Mouse (Mus musculus): Measurements from ENCODE around the gene Rab26.

Rab26 gene

GRCm38 (mm10) chr17:24534160-24534718 is at the start of gene Rab26:
Gene Rab26, minus strand, starts transcription at chr17:24534210.
- DNase-seq, result no peak

DNA sequence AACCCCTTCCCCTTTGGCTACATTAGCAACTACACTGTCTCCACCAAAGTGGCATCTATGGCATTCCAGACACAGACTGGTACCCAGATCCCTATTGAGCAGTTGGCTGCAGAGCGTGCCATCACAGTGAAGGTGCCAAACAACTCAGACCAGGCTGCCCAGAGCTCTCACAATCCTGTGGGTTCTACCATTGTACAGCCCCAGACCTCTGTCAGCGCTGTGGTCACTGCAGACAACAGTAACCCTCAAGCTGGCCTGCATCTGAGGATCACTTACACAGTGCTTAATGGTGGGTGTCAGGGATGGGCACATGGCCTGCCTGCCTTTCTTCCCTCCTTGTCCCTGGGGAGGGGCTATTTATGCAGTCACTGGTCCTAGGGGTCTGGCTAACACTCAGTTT is 46.3 kb upstream of the Rab26 start:
- no peak for DNase-seq

- DNase-seq, result no peak
These were observed 45.5 kb upstream of the Rab26 start for GRCm38 (mm10) chr17:24579532-24579931.

- no peak for DNase-seq
These were observed 39.8 kb upstream of the Rab26 start for GRCm38 (mm10) chr17:24573811-24574210.

- no peak for DNase-seq
These were observed 38.7 kb upstream of the Rab26 start for GRCm38 (mm10) chr17:24572651-24573245.

- no peak for DNase-seq
These were observed 35.8 kb upstream of the Rab26 start for GRCm38 (mm10) chr17:24569837-24570236.

DNA sequence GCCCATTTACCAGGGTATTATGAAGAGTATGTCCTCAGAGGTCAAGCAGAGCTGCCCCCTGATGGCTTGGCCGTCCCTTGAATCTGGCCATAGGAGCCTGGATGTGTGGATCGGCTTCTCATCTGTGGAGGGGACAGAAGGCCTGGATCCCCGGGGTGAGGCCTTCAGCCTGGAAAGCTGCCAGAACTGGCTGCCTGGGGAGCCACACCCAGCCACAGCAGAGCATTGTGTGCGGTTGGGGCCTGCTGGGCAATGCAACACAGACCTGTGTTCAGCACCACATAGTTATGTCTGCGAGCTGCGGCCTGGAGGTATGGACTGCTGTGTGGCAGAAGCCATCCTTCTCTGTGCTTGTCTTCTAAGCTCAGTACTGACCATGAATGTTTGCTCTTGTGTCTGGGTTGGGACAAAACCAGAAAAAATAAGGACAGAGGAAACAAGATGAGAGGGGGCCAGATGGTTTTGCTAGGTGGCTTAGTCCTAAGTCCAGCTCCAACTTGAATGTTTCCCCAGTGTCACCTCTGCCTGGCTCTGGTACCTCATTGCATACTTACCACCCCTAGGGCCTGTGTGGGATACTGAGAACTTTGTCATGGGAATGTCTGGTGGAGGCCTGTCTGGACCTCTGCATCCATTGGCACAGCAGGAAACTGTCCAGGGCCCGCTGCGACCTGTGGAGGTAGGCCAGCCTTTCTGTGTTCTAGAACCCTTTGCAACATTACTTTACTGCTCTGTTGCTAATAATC is 33.2 kb upstream of the Rab26 start:
- DNase-seq, result no peak

GRCm38 (mm10) chr17:24565792-24566191 is 31.8 kb upstream of the Rab26 start:
- no peak for DNase-seq

- DNase-seq, result no peak
These were observed 31.1 kb upstream of the Rab26 start for GRCm38 (mm10) chr17:24565092-24565491.

DNA sequence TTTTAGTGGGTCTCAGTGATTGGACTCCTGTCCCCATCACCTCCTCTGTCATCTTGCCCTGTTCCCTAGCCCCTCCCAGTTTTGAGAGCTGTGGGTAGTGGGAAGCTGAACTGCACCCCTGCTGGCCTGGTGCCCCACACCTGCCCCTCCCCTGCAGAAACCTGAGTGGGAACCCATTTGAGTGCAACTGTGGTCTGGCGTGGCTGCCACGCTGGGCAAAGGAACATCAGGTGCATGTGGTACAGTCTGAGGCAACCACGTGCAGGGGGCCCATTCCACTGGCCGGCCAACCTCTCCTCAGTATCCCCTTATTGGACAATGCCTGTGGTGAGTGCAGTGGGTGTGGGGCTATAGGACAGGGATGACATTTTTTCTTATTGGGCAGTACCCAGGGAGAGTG is 30.4 kb upstream of the Rab26 start:
- no peak for DNase-seq

- no peak for DNase-seq
These were observed 29.6 kb upstream of the Rab26 start for GRCm38 (mm10) chr17:24563638-24564037.

GRCm38 (mm10) chr17:24561592-24561991 is 27.6 kb upstream of the Rab26 start:
- no peak for DNase-seq

GRCm38 (mm10) chr17:24560301-24561028 is 26.5 kb upstream of the Rab26 start:
- peak; percentile 52 for DNase-seq

GRCm38 (mm10) chr17:24559146-24559545 is 25.1 kb upstream of the Rab26 start:
- no peak for DNase-seq

GRCm38 (mm10) chr17:24558600-24559099 is 24.6 kb upstream of the Rab26 start:
- DNase-seq, result no peak

- DNase-seq, result no peak
These were observed 23.1 kb upstream of the Rab26 start for GRCm38 (mm10) chr17:24557091-24557490.

DNA sequence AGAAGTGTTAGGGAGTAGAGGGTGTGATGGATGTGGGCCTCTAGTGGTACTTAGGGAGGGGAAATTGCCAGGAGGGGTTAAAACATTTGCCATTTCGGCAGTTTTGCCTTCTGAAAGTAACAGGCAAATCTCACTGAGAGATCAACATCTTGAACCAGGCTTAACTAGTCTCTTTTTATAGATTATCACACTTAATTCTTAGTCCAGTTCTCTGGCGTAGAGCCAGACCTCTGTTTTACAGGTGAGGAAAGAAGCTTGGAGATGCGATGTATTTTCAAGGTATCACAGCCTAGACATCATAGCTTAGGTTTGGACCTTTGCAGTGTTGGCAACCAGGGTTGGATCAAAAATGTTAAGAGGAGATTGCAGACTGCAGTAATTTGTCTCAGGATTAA is 17.0 kb upstream of the Rab26 start:
- DNase-seq, result no peak

DNA sequence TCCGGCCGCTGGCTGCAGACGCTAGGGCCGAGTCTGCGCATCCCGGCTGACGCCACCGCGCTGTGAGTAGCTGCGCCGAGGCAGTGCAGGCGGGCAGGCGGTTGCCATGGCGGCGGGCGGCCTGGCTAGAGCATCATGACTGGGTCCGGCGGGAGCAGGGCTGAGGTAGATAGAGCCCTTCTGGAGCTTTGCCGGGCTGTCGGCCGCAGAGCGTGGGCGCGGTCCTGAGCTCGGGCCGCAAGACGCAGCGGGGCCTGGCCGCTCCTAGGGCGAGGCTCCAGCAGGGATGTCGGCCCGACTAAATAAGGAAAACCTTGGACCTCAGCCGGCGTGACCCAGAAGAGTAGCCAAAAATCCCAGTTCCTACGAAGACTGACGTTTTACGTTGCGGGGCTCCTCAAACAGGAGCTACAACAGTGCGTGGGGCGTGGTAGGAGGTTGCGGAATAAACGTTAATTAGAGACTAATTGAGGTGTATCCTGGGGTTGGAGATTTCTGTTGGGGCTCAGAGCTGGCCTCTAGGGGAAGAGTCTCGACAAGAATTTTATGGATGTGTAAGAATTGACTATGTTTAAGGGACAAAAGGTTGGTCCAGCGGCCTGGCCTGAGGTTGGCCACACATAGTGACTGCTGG is 16.5 kb upstream of the Rab26 start:
- DNase-seq, result peak; percentile 80

DNA sequence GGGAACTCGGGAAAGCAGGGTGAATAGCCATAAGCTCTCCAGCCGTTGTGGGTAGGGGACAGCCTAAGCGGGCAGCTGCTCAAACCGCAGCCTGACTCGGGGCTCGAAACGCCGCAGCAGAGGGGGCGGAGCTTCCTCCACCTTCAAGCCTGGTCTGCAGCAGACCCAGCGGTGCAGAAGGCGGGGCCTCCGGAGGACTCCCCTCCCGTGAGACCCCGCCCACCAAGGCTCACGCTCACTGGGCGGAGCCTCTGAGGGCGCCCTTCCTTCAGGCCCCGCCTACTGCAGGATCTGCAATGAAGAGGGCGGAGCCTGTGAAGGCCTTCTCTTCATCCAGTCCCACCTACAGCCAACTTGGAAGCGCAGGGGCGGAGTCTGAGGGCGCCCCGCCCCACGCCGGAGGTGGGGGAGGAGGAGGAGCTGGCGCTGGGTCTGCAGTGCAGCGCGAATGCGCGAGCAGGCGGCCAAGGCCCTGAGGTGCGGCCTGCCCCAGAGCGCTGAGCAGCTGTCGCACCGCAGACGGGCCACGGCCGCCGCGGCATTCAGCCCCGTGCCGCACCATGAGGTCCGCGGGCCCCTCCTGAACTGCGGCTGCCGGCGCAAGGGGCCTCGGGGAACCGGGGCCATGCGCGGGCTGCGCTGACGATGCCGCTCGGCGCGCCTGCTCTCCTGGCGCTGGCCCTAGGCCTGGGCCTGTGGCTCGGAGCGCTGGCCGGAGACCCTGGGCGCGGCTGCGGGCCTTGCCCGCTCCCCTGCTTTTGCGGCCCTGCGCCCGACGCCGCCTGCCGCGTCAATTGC is 15.8 kb upstream of the Rab26 start, which contains the start of gene Pkd1:
Gene Pkd1 (plus strand): TSS at position 217 of the 798 bp plus-strand sequence.
- peak; percentile 99 for DNase-seq

DNA sequence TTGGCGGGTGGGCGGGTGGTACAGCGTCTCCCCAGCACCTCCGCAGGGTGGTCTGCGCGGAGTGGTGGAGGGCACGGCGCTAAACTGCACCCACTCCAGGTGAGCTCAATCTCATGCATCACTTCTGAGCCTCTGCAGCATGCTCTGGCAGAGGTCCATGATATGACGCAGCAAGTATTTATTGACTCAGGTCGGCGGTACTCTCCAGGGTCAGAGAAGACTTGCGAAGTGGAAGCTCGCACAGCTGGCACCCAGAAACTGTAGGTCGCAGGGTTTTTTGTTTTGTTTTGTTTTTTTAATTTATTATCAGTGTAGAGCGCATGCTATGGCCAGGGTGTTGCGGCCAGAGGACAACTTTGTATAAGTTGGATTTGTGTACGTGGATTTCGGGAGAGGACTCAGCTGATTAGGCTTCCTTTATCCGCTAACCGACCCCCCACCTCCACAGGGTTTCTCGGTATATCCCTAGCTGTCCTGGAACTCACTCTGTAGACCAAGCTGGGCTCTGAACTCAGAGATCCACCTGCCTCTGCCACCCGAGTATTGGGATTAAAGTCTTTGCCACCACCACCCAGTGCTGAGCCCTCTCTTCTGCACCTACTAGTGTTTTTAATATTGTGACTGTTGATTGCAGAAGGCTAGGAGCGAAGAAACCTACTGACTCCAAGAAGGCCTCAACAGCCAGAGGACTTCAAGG is 15.1 kb upstream of the Rab26 start:
- peak; percentile 78 for DNase-seq

GRCm38 (mm10) chr17:24548435-24548834 is 14.4 kb upstream of the Rab26 start:
- no peak for DNase-seq
